Mouse (Mus musculus) bone marrow, adult 2 months (tissue): ENCODE results near the gene Ranbp10. TPM values are rescaled to one million over a fixed set of nuclear protein-coding genes. Genes with fewer than 3 reads are reported as not detected.
A peak's percentile ranks its signal among the peaks of the same experiment; 100 is the strongest.

ENCODE experiments used
- H3K27ac ChIP-seq: fragments of 200-500 bp; 2 replicates; pipeline ENCODE4 v1.5.1; 2012; ENCODE audit warnings: low read depth, mild to moderate bottlenecking, control low read depth, inconsistent platforms, low read length; ENCODE audit not compliant: control insufficient read depth, poor library complexity, insufficient read depth
- H3K4me1 ChIP-seq: fragments of 200-500 bp; 2 replicates; pipeline ENCODE4 v1.6.1; 2011; ENCODE audit warnings: low read length; ENCODE audit not compliant: control insufficient read depth, insufficient read depth
- H3K4me3 ChIP-seq: fragments of 200-500 bp; replicated peaks from 2 replicates; pipeline ENCODE3; 2011; ENCODE audit warnings: mild to moderate bottlenecking, low read depth, low read length, control low read depth; ENCODE audit not compliant: control insufficient read depth
- CTCF ChIP-seq: fragments of 200-500 bp; IDR thresholded peaks from 2 replicates; pipeline ENCODE4 v1.5.1; 2011; ENCODE audit warnings: low read length, control low read depth; ENCODE audit not compliant: control insufficient read depth, insufficient read depth
- POLR2A ChIP-seq: fragments of 200-500 bp; IDR thresholded peaks from 2 replicates; pipeline ENCODE4 v1.6.1; 2011; ENCODE audit warnings: low read depth, mild to moderate bottlenecking, control low read depth, low read length, borderline replicate concordance; ENCODE audit not compliant: control insufficient read depth
- WGBS: fragments of 180-500 bp; shearing (Covaris S2); methylation state at CpG from one replicate; pipeline ENCODE4 v1.1.7; 2018; 5-methylcytosine and 5-hydroxymethylcytosine counted together
- polyA plus RNA-seq: library from polyadenylated mRNA; stranded (reverse); fragments of >200 nt; gene quantifications from 2 replicates; pipeline ENCODE4 v1.2.4, GENCODE M21; 2011; ENCODE audit warnings: low replicate concordance; ENCODE audit not compliant: missing spikeins, insufficient read depth, insufficient read length

The Ranbp10 gene
- 90.8 and 98.0 TPM in 2 replicates for polyA plus RNA-seq

GRCm38 (mm10) chr8:105826861-105827848, at the start of gene Ranbp10, which contains the start of gene Tsnaxip1:
Ranbp10 (minus strand) TSS chr8:105827350.
Tsnaxip1 (plus strand) TSS chr8:105827731.
- TF ChIP-seq CTCF = no peak
- TF ChIP-seq POLR2A = peak; percentile 97; the same call in 1 of the 2 replicates
- Histone ChIP-seq H3K4me3 (peak within 1 kb of the TSS; percentile 92), H3K27ac (peak within 1 kb of the TSS; percentile 73), H3K4me1 (no peaks in the 10 kb centered on the region; the same call in 1 of the 2 replicates)
- WGBS = under 1% methylated on average over 52 of the region's 52 CpGs

- no peaks in the 10 kb centered on the region for H3K4me1 ChIP-seq
- 87% methylated on average over 6 of the region's 6 CpGs for WGBS
- TF ChIP-seq CTCF (no peak), POLR2A (no peak)
- H3K27ac ChIP-seq = no peak overlapping the region
- no peak overlapping the region for H3K4me3 ChIP-seq
These were observed 47.2 kb upstream of the Ranbp10 start for GRCm38 (mm10) chr8:105874301-105874700.

- peak; percentile 39 for TF ChIP-seq CTCF
- TF ChIP-seq POLR2A = no peak
- H3K27ac ChIP-seq = no peak overlapping the region
- no peaks in the 10 kb centered on the region; the same call in 1 of the 2 replicates for H3K4me1 ChIP-seq
- no peak overlapping the region for H3K4me3 ChIP-seq
- 61% methylated on average over 6 of the region's 6 CpGs for WGBS
These were observed 39.3 kb upstream of the Ranbp10 start for GRCm38 (mm10) chr8:105866364-105867029.

- no peak for TF ChIP-seq POLR2A
- TF ChIP-seq CTCF = no peak
- H3K27ac ChIP-seq = no peak overlapping the region
- H3K4me3 ChIP-seq = no peak overlapping the region
- H3K4me1 ChIP-seq = peaks cover 2% of the 10 kb centered on the region; the same call in 1 of the 2 replicates
- 0% methylated on average over 1 of the region's 1 CpGs for WGBS
These were observed 34.8 kb upstream of the Ranbp10 start for GRCm38 (mm10) chr8:105861951-105862350.

- TF ChIP-seq POLR2A (peak; percentile 38; the same call in 1 of the 2 replicates), CTCF (no peak)
- Histone ChIP-seq H3K4me3 (peak within 1 kb of the TSS; percentile 82), H3K27ac (peak within 1 kb of the TSS; percentile 87), H3K4me1 (peaks cover 2% of the 10 kb centered on the region; the same call in 1 of the 2 replicates)
- WGBS = under 1% methylated on average over 59 of the region's 59 CpGs
These were observed 33.2 kb upstream of the Ranbp10 start, which contains the start of gene Nutf2 for GRCm38 (mm10) chr8:105860143-105860981. Nutf2 (plus strand) TSS chr8:105860580.

GRCm38 (mm10) chr8:105859314-105859713, 32.2 kb upstream of the Ranbp10 start:
- Histone ChIP-seq H3K4me1 (peaks cover 2% of the 10 kb centered on the region; the same call in 1 of the 2 replicates), H3K27ac (peak overlapping the region; percentile 87; the same call in 1 of the 2 replicates), H3K4me3 (no peak overlapping the region)
- TF ChIP-seq POLR2A (no peak), CTCF (no peak)
- WGBS = 27% methylated on average over 5 of the region's 5 CpGs

- Histone ChIP-seq H3K4me1 (peaks cover 3% of the 10 kb centered on the region; the same call in 1 of the 2 replicates), H3K27ac (peak overlapping the region; percentile 39; the same call in 1 of the 2 replicates), H3K4me3 (no peak overlapping the region)
- 28% methylated on average over 5 of the region's 5 CpGs for WGBS
- TF ChIP-seq CTCF = no peak
- TF ChIP-seq POLR2A = no peak
These were observed 31.3 kb upstream of the Ranbp10 start for GRCm38 (mm10) chr8:105858495-105858894.
